Mouse (Mus musculus) liver, embryonic 13.5 days (tissue): ENCODE measurements around the gene Omd. TPM values are rescaled to one million over a fixed set of nuclear protein-coding genes. Genes with fewer than 3 reads are reported as not detected.
A peak's percentile ranks its signal among the peaks of the same experiment; 100 is the strongest.
"Not testable (repeated sequence)": the region's sequence is repeated elsewhere in the genome, so short reads cannot be mapped to it uniquely, and the experiment has no call there.

Experiments
- ATAC-seq: fragments of 200-750 bp; cut with Nextera tagmentation; 2 replicates; pipeline ENCODE4 v1.8.0; 2017; ENCODE audit warnings: low read depth, mild to moderate bottlenecking, moderate number of reproducible peaks, moderate library complexity
- DNase-seq: peaks from one replicate; pipeline ENCODE4 v3.0.0; 2022
- H3K27ac ChIP-seq: fragments of 300-500 bp; sonication (generic); 2 replicates; pipeline ENCODE4 v1.5.1; 2015; ENCODE audit warnings: moderate library complexity, mild to moderate bottlenecking, inconsistent platforms
- H3K27me3 ChIP-seq: fragments of 300-500 bp; sonication (generic); 2 replicates; pipeline ENCODE4 v1.6.1; 2015; ENCODE audit warnings: mild to moderate bottlenecking, inconsistent platforms
- H3K36me3 ChIP-seq: fragments of 300-500 bp; sonication (generic); 2 replicates; pipeline ENCODE4 v1.6.1; 2015; ENCODE audit warnings: mild to moderate bottlenecking, inconsistent platforms
- H3K4me1 ChIP-seq: fragments of 300-500 bp; sonication (generic); replicated peaks from 2 replicates; pipeline ENCODE4 v1.6.1; 2015; ENCODE audit warnings: inconsistent platforms
- H3K4me2 ChIP-seq: fragments of 300-500 bp; sonication (generic); 2 replicates; pipeline ENCODE4 v1.6.1; 2015; ENCODE audit warnings: inconsistent platforms, mild to moderate bottlenecking, moderate library complexity
- H3K4me3 ChIP-seq: fragments of 300-500 bp; sonication (generic); replicated peaks from 2 replicates; pipeline ENCODE4 v1.5.1; 2015; ENCODE audit warnings: mild to moderate bottlenecking, inconsistent platforms
- H3K9ac ChIP-seq: fragments of 300-500 bp; sonication (generic); 2 replicates; pipeline ENCODE4 v1.6.1; 2015; ENCODE audit warnings: mild to moderate bottlenecking, inconsistent platforms
- H3K9me3 ChIP-seq: fragments of 300-500 bp; sonication (generic); replicated peaks from 2 replicates; pipeline ENCODE4 v1.6.1; 2016; ENCODE audit warnings: inconsistent platforms
- WGBS: fragments of 180-500 bp; shearing (Covaris S2); methylation state at CpG from one replicate; pipeline ENCODE4 v1.1.7; 2015; ENCODE audit not compliant: insufficient replicate concordance; 5-methylcytosine and 5-hydroxymethylcytosine counted together
- polyA plus RNA-seq: library from polyadenylated mRNA; unstranded; fragments of >200 nt; fragmentation: Nextera tagmentation; extraction: Ambion mirVana; gene quantifications from 2 replicates; pipeline ENCODE4 v1.2.1, GENCODE M21; 2015

Omd gene
- polyA plus RNA-seq, 1 experiment from 2014 or later, result 0.53 TPM

GRCm38 (mm10) chr13:49559185-49559584 is 23.1 kb upstream of the Omd start:
- DNase-seq (peak; percentile 22), ATAC-seq (peak; percentile 64; the same call in 1 of the 2 replicates)

DNA sequence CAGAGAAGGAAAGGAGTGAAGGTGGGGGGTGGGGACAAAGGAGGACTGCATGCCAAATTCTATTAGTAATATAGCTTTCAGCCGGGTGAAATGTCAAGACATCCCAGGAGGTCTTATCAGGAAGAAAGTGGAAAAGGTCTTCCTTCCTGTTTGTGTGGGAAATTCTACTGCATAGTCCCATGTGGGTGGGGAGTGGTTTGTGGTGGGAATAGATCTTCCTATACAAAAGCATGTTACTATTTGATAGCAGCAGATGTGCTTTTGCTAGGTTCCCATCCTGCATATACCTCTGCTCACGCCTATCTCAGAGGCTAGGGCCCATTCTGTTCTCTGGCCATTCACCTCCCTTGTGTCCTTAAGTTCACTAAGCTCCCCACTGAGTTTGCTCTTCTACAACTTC is 21.4 kb upstream of the Omd start:
- peak; percentile 18 for DNase-seq
- H3K9me3 ChIP-seq, result no peaks in the 10 kb centered on the region

More at GRCm38 (mm10) chr13:49559185-49559584, 23.1 kb upstream of the Omd start:
- H3K36me3 ChIP-seq, result no peaks in the 10 kb centered on the region
- H3K9me3 ChIP-seq, result no peaks in the 10 kb centered on the region
- no peak overlapping the region for H3K9ac ChIP-seq
- H3K4me1 ChIP-seq, result peaks cover 11% of the 10 kb centered on the region
- no peak overlapping the region for H3K27ac ChIP-seq
- H3K4me3 ChIP-seq, result no peak overlapping the region
- WGBS, result 43% methylated on average over 2 of the region's 2 CpGs
- no peak overlapping the region for H3K4me2 ChIP-seq
- H3K27me3 ChIP-seq, result no peaks in the 10 kb centered on the region

DNA sequence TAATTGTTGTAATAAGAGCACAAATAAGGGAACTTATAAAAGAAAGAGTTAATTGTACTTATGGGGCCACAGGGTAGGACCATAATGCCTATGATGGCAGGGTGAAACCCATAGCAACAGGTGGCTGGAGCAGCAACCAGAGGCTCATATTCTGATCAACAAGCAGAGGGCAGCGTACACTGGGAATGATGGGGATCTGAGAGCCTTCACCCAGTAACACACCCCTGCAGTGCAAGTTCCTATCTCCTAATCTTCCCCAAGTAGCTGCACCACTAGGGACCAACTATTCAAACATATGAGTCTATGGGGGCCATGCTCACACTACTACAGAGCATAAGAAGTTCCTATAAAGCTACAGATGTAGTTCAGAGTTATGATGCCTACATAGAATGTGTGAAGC is 17.9 kb upstream of the Omd start:
- Histone ChIP-seq H3K4me3 (no peak overlapping the region), H3K27me3 (no peaks in the 10 kb centered on the region), H3K9me3 (no peaks in the 10 kb centered on the region), H3K9ac (no peak overlapping the region), H3K36me3 (no peaks in the 10 kb centered on the region), H3K27ac (no peak overlapping the region), H3K4me1 (peaks cover 20% of the 10 kb centered on the region), H3K4me2 (no peak overlapping the region)
- DNase-seq, result no peak
- peak; percentile 73; the same call in 1 of the 2 replicates for ATAC-seq
- 51% methylated on average over 1 of the region's 1 CpGs for WGBS

More for the DNA sequence above, 21.4 kb upstream of the Omd start:
- H3K36me3 ChIP-seq, result no peaks in the 10 kb centered on the region
- H3K4me3 ChIP-seq, result no peak overlapping the region
- peak; percentile 83 for ATAC-seq
- no peak overlapping the region for H3K9ac ChIP-seq
- H3K27ac ChIP-seq, result no peak overlapping the region
- WGBS, result 8% methylated on average over 2 of the region's 2 CpGs
- peaks cover 20% of the 10 kb centered on the region for H3K4me1 ChIP-seq
- no peaks in the 10 kb centered on the region for H3K27me3 ChIP-seq
- no peak overlapping the region for H3K4me2 ChIP-seq

GRCm38 (mm10) chr13:49570371-49570770 is 11.9 kb upstream of the Omd start:
- H3K9ac ChIP-seq, result no peak overlapping the region
- H3K36me3 ChIP-seq, result no peaks in the 10 kb centered on the region
- peak overlapping the region; percentile 34 for H3K4me2 ChIP-seq
- DNase-seq (peak; percentile 28), ATAC-seq (peak; percentile 73)
- H3K4me1 ChIP-seq, result peaks cover 26% of the 10 kb centered on the region
- H3K4me3 ChIP-seq, result no peak overlapping the region
- WGBS, result 42% methylated on average over 3 of the region's 3 CpGs
- H3K27ac ChIP-seq, result peak overlapping the region; percentile 79
- H3K27me3 ChIP-seq, result no peaks in the 10 kb centered on the region
- H3K9me3 ChIP-seq, result no peaks in the 10 kb centered on the region

- DNase-seq (peak; percentile 31), ATAC-seq (peak; percentile 88)
- peaks cover 26% of the 10 kb centered on the region for H3K4me1 ChIP-seq
- no peak overlapping the region for H3K4me3 ChIP-seq
- H3K9me3 ChIP-seq, result no peaks in the 10 kb centered on the region
- peak overlapping the region; percentile 39 for H3K4me2 ChIP-seq
- peak overlapping the region; percentile 79 for H3K27ac ChIP-seq
- WGBS, result 22% methylated on average over 2 of the region's 2 CpGs
- H3K27me3 ChIP-seq, result no peaks in the 10 kb centered on the region
- H3K36me3 ChIP-seq, result no peaks in the 10 kb centered on the region
- no peak overlapping the region for H3K9ac ChIP-seq
Observed at GRCm38 (mm10) chr13:49571418-49571817, 10.8 kb upstream of the Omd start.

DNA sequence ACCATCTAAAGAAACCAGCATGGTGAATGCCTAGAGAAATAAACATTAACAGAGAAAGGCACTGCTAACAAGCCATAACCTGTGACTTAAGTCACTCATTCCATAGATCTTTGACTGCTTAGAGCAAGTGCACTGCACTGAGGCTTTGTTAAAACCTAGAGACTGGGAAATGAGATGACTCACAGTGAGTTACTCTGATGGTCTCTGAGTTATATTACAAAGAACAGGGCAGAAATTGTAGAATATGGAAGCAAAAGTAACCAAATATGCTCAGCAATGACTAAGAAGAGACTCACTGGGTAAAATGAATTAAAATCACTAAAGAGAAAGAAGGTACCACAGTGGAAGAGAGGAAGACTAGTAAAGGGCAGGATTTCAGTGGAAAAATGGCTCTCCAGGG is 1.6 kb downstream of the Omd start:
- no peak overlapping the region for H3K27ac ChIP-seq
- H3K36me3 ChIP-seq, result no peaks in the 10 kb centered on the region
- no peak overlapping the region for H3K9ac ChIP-seq
- H3K4me1 ChIP-seq, result no peaks in the 10 kb centered on the region
- no peaks in the 10 kb centered on the region for H3K9me3 ChIP-seq
- ATAC-seq (no peak), DNase-seq (no peak)
- H3K4me3 ChIP-seq, result no peak overlapping the region
- H3K4me2 ChIP-seq, result no peak overlapping the region
- H3K27me3 ChIP-seq, result no peaks in the 10 kb centered on the region

- no peaks in the 10 kb centered on the region for H3K9me3 ChIP-seq
- no peaks in the 10 kb centered on the region for H3K27me3 ChIP-seq
- WGBS, result 79% methylated on average over 8 of the region's 8 CpGs
- DNase-seq (no peak), ATAC-seq (no peak)
- H3K36me3 ChIP-seq, result no peaks in the 10 kb centered on the region
- no peak overlapping the region for H3K4me2 ChIP-seq
- H3K9ac ChIP-seq, result no peak overlapping the region
- H3K4me3 ChIP-seq, result no peak overlapping the region
- no peak overlapping the region for H3K27ac ChIP-seq
- H3K4me1 ChIP-seq, result no peaks in the 10 kb centered on the region
Observed at GRCm38 (mm10) chr13:49584307-49585005, 2.2 kb downstream of the Omd start.

DNA sequence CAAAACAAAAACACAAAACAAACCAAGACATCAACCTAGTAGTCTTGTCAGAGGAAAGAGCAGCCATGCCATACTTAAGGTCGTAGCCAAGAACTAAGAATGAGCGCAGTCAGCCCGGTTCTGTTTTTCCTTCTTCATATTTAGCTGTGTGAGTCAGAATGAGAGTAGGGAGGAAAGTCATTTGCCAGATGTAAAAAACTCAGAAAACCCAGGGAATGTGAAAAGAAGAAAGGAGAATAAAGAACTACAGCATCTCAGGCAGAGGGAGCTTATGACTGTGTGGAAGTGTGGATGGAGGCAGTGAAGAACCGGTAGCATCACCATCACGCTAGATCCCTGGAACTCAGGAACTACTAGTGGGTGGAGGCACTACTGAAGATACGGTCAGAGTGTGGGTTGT is 3.8 kb downstream of the Omd start:
- Histone ChIP-seq H3K27ac (no peak overlapping the region), H3K9ac (no peak overlapping the region), H3K4me3 (no peak overlapping the region), H3K27me3 (no peaks in the 10 kb centered on the region), H3K4me1 (no peaks in the 10 kb centered on the region), H3K36me3 (no peaks in the 10 kb centered on the region), H3K9me3 (no peaks in the 10 kb centered on the region), H3K4me2 (no peak overlapping the region)
- no peak for ATAC-seq
- WGBS, result 89% methylated on average over 6 of the region's 6 CpGs
- DNase-seq, result no peak

- H3K4me3 ChIP-seq, ATAC-seq, H3K27me3 ChIP-seq, DNase-seq, H3K4me2 ChIP-seq, H3K9ac ChIP-seq, H3K36me3 ChIP-seq, H3K4me1 ChIP-seq, H3K9me3 ChIP-seq, H3K27ac ChIP-seq: not testable (repeated sequence)
- 82% methylated on average over 2 of the region's 2 CpGs for WGBS
Observed at GRCm38 (mm10) chr13:49602541-49602940, 20.3 kb downstream of the Omd start.

- no peak for DNase-seq
- no peaks in the 10 kb centered on the region for H3K9me3 ChIP-seq
- no peak overlapping the region for H3K9ac ChIP-seq
- H3K27me3 ChIP-seq, result no peaks in the 10 kb centered on the region
- H3K4me1 ChIP-seq, result no peaks in the 10 kb centered on the region
- H3K4me3 ChIP-seq, result no peak overlapping the region
- ATAC-seq, result no peak
- peaks cover 6% of the 10 kb centered on the region; the same call in 1 of the 2 replicates for H3K36me3 ChIP-seq
- no peak overlapping the region for H3K27ac ChIP-seq
- no peak overlapping the region for H3K4me2 ChIP-seq
Observed at GRCm38 (mm10) chr13:49603603-49604002, 21.3 kb downstream of the Omd start.

- DNase-seq (no peak), ATAC-seq (no peak)
- Histone ChIP-seq H3K4me2 (no peak within 1 kb of the TSS), H3K9ac (no peak within 1 kb of the TSS), H3K36me3 (no peaks in the 10 kb centered on the region), H3K4me1 (no peaks in the 10 kb centered on the region), H3K27ac (no peak within 1 kb of the TSS), H3K9me3 (no peaks in the 10 kb centered on the region), H3K4me3 (no peak within 1 kb of the TSS), H3K27me3 (no peaks in the 10 kb centered on the region)
- 81% methylated on average over 4 of the region's 4 CpGs for WGBS
Observed at GRCm38 (mm10) chr13:49607714-49608113, 25.5 kb downstream of the Omd start, which contains the start of gene Ogn. Gene Ogn, plus strand, starts transcription at chr13:49608046.

- H3K27me3 ChIP-seq, result no peaks in the 10 kb centered on the region
- H3K4me2 ChIP-seq, result no peak overlapping the region
- no peak overlapping the region for H3K4me3 ChIP-seq
- H3K36me3 ChIP-seq, result no peaks in the 10 kb centered on the region
- no peaks in the 10 kb centered on the region for H3K9me3 ChIP-seq
- H3K4me1 ChIP-seq, result no peaks in the 10 kb centered on the region; the same call in 1 of the 2 replicates
- no peak overlapping the region for H3K27ac ChIP-seq
- 76% methylated on average over 4 of the region's 4 CpGs for WGBS
- ATAC-seq (no peak), DNase-seq (no peak)
- H3K9ac ChIP-seq, result no peak overlapping the region
Observed at GRCm38 (mm10) chr13:49608589-49609322, 26.5 kb downstream of the Omd start.
